Mouse (Mus musculus) cerebellum, postnatal 25 days (tissue): Measurements from ENCODE around the gene Dhx40.
"Not testable (repeated sequence)": the region's sequence is repeated elsewhere in the genome, so short reads cannot be mapped to it uniquely, and the experiment has no call there.

Experiments used
- DNase-seq, 2 experiments: peaks; one replicate each; pipeline ENCODE4 v3.0.0; 2021; ENCODE audit warnings: mixed read lengths in 2 of 2

Dhx40 gene

DNA sequence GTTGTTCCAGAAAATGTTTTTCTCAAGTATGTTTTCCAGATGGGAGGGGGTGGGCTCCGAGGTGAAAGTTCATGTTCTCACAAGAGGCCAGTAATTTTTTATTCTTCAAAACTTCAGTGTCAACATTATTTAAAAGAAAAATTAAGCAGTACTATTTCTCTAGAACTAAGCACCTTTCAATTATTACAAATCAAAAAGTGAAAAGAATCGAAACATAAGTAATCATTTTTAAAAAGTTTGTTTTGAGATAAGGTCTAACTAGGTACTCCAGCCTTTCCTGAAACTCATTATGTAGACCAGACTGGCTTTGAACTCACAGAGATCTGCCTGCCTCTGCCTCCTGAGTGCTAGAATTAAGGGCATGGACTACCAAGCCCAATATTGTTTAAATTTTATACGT, 8.7 kb upstream of the Dhx40 start:
- not testable (repeated sequence) for DNase-seq

- not testable (repeated sequence) for DNase-seq
Observed at GRCm38 (mm10) chr11:86814481-86814880, 6.9 kb upstream of the Dhx40 start.

- not testable (repeated sequence) for DNase-seq
Observed at GRCm38 (mm10) chr11:86813256-86813655, 5.7 kb upstream of the Dhx40 start.

DNA sequence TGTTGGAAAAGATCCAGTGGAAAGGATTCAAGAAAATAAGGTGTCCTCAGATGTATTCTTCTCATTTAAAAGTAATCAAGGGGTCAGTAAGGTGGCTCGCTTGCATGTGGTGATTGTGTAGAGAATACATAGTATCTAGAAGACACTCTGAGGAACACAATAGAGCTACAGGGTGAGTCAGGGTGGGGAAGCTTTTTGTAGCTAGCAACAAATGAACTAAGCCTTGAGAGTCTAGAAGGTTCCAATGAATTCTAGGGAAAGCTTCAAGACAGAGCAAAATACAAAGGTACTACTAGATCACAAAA, 3.7 kb upstream of the Dhx40 start:
- DNase-seq, result no peak

DNA sequence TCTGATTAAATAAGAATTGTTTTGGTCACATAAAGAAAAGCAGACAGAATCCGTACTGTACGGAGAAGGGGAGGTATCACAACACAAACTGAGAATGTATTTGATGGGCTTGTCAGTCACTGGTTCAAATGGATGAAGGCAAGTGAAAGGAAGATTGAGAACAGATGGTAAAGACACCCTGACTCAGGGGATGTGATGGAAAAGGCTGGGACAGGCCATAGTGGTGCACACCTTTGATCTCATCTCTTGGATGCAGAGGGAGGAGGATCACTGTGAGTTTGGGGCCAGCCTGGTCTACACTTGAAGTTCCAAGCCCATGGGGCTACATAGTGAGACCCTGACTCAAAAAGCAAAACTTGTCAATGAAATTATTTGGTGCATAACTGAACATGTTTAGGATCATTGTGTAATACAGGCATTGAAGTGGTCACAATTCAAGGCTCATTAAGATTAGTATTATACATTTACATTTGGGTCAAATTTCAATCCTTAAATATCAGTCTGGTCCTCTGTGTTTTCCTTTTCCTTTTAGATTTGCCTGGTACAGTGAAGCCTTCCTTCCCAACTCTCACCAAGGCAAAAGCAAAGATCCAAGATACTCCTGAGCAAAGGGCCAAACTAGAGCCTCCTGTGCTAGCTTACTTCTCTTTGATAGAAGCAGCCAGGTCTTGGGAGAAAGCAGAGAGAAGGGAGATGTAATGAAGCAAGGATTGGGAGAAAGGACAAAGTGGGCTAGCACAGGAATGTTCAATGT, 3.2 kb upstream of the Dhx40 start:
- no peak for DNase-seq

GRCm38 (mm10) chr11:86809828-86810227, 2.3 kb upstream of the Dhx40 start:
- no peak for DNase-seq

DNA sequence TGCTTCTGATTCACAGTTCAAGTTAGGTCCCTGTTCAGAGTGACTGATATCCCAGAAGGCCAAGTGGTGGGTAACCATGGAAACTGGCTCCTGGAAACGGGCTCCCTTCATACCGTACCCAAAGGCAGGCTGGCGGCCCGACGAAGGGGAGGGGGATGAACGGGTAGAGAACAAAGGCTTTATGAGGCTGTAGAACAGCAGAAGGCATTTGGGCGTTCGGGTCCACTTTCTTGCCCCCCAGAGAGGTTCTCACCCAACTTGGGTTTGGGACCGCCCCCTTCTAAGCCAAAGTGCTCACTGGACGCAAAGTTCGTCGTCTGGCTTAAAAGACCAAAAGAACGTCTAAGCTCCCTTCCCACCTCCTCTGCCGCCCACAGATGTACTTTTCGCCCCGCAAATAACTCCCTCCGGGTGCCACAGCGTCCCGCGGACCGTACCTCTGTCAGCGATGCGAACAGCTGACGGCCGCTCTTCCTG, 507 bp downstream of the Dhx40 start:
- DNase-seq, result peak in 1 of 2 experiments; percentile 60

- no peak for DNase-seq
Observed at GRCm38 (mm10) chr11:86794161-86794560, 13.4 kb downstream of the Dhx40 start.

- peak in 1 of 2 experiments; percentile 8 for DNase-seq
Observed at GRCm38 (mm10) chr11:86787436-86787835, 20.1 kb downstream of the Dhx40 start.

DNA sequence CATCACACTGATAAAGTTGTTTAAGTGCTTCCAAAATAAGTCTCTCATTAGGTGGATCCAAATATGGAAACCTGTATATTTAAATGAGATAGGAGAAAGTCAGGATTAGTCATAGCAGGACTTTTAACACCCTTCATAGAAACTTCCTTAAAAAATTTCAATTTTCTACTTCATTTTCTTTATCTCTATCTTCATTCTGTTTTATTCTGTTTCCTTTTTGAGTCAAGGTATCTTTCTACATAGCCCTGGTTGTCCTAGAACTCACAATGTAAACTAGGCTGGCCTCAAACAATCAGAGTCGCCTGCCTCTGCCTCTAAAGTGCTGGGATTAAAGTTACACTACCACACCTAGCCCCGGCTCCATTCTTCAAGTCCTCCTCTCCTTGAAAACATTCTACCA, 21.8 kb downstream of the Dhx40 start:
- no peak for DNase-seq

GRCm38 (mm10) chr11:86769884-86770283, 37.7 kb downstream of the Dhx40 start:
- no peak for DNase-seq

DNA sequence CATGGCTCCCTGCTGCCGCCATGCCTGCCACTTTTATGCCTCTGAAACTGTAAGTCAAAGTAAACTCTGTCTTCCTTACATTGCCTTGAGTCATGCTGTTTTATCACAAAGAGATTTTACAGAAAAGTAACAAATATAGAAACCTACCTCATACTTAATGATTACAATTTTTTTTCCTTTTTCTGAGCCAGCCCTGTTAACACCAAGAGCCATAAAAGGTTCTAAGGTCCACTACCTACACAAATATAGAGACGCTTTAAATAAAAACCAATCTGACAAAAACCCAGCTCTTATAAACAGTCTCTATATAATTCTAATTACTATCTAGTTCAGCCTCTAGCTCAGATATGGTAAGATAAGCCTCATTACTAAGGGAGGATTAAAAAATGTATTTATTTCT, 43.0 kb downstream of the Dhx40 start:
- no peak for DNase-seq

GRCm38 (mm10) chr11:86763127-86763526, 44.4 kb downstream of the Dhx40 start:
- not testable (repeated sequence) for DNase-seq

GRCm38 (mm10) chr11:86760357-86760756, 47.2 kb downstream of the Dhx40 start:
- DNase-seq, result no peak

DNA sequence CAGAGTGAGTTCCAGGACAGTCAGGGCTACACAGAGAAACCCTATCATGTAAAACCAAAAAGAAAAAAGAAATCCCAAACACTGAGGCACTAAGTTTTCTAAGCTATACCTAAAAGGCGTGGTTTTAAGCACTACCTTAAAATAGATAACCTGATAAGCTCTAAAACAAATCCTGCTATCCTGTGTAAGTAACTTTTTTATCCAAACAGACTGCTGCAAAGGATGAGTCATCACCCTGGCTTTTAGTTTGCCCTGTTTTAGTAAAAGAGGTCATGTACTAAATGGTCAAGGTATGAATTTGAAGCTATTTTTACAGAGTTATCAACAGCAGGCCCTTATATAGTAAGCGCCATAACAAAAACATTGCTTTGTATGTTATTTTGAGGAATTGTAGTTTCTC, 47.7 kb downstream of the Dhx40 start:
- no peak for DNase-seq

DNA sequence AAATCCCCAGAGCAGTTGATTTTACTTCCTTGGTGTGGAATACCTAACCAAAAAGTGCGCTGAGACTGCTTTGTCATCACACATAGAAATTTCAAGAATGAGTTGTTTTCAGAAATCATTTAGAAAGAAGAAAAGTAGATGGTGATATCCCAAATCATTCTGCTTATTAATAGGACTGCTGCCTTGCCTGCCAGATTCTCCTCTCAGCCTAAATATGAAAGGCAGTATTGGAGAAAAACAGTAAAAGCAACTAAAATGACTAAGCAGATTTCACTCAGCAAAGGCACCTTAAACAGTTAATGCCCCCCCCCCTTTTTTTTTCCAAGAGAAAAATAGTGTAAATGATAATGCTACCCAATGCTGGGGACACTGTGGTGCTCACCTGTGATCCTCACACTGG, 48.3 kb downstream of the Dhx40 start:
- no peak for DNase-seq

- DNase-seq, result no peak
Observed at GRCm38 (mm10) chr11:86758559-86758958, 49.0 kb downstream of the Dhx40 start.

DNA sequence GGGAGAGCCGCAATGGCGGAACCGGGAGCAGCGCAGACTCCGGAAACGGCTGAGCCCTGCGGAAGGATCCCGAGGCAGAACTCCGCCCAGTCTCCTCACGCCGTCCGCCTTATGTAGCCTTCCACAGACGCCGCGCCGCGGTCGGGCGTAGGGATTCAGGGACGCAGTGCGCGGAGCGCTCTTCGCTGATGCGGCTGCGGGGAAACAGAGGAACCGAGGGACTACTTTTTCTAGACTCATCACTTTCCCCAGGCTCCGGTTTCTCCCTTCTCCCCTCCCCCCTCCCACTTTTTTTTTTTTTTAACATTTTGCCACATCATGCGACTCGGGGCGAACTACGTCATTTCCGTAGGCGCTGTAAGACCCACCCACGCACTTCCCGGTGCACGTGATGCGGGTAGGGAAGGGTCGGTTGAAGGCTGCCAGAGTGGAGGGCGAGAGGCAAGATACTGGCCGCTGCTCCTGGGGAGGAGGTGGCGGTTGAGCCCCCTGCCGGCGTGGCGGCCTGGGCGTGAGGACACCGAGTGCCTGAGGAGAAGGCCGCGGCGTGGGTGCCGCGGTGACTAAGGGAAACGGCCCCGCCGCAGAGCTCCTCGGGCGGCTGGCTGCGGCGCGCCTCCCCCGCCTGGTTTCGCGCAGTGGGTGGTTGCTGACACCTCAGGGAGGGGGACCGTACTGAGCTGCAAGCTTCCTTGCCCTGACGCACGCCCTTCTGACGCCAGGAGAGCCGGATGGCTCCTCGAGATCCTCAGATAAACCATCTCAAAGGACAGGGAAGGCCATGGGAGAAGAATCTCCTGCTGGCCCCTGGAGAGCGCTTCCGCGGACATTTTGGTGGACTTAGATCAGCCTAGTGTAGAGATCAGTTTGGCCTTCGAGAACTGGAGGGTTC, 49.8 kb downstream of the Dhx40 start, which contains the start of gene Cltc:
Cltc (minus strand) TSS at position 86 of the 892 bp plus-strand sequence.
- peak; percentile 96 to 98 for DNase-seq

- no peak for DNase-seq
Observed at GRCm38 (mm10) chr11:86757142-86757479, 50.4 kb downstream of the Dhx40 start.

DNA sequence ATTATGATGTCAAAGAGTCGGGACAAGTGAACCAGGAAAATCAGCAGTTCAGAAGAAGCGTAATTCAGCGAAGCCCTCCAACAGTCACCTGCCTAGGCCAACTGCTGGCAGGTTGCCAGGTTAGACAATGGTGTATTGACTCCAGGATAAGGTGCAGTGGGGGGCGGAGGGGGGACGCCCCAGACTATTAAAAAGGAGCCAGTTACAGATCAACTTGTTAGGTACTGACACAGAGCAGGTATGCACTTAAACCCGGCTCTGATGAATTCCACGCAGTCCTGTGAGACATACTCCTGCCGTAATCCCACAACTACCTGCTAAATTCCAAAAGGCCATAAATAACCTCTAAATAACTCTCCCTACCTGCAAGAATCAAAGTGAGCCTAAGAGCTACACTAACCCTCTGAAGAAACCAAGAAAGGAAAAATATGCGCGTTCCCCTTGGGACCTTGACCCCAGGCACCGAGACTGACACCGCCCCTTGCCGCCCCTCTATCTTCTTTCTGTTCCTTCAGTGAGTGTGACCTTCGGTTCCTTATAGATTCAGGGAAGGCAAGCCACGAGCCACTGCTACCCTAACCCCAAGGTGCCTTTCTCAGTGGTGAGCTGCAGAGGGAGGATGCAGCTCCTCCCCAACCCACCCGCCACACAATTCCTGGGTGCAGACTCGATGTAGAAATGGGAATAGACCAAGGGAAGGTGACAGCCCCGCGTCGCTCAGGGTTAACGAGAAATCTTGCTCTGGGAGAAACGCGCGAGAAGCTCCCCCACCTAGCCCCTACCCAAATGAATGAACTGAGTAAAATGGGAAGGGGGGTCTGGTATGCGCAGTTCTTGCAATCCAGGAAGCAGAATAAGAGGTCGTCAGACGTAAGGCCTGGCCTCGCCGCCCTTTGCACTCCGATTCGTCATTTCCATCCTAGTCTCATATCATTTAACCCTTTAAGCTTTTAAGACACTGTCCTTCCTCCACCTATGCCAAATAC, 51.1 kb downstream of the Dhx40 start:
- DNase-seq, result peak; percentile 54 to 80

- no peak for DNase-seq
Observed at GRCm38 (mm10) chr11:86752404-86752803, 55.1 kb downstream of the Dhx40 start.

GRCm38 (mm10) chr11:86751010-86751409, 56.5 kb downstream of the Dhx40 start:
- peak in 1 of 2 experiments; percentile 35 for DNase-seq
